Mouse (Mus musculus): ENCODE results near the gene Atp4a.
"Not testable (repeated sequence)": the region's sequence is repeated elsewhere in the genome, so short reads cannot be mapped to it uniquely, and the experiment has no call there.

Atp4a gene

GRCm38 (mm10) chr7:30729396-30730063 lies 17.5 kb downstream of the Atp4a start, which contains the start of gene Tmem147:
Gene Tmem147, minus strand, starts transcription at chr7:30729540.
- in situ Hi-C loops (cut with MboI, MseI), result no loop called here

GRCm38 (mm10) chr7:30730064-30730722 lies 18.2 kb downstream of the Atp4a start:
- in situ Hi-C loops (cut with MboI, MseI), result not testable (repeated sequence)

GRCm38 (mm10) chr7:30736211-30736610 lies 24.2 kb downstream of the Atp4a start:
- in situ Hi-C loops (cut with MboI, MseI), result no loop called here

GRCm38 (mm10) chr7:30742570-30742969 lies 30.6 kb downstream of the Atp4a start:
- in situ Hi-C loops (cut with MboI, MseI), result not testable (repeated sequence)

GRCm38 (mm10) chr7:30743617-30744016 lies 31.6 kb downstream of the Atp4a start, which contains the start of gene Gapdhs:
Gene Gapdhs, minus strand, starts transcription at chr7:30743681.
- in situ Hi-C loops (cut with MboI, MseI), result not testable (repeated sequence)

GRCm38 (mm10) chr7:30744022-30744598 lies 32.1 kb downstream of the Atp4a start:
- in situ Hi-C loops (cut with MboI, MseI), result no loop called here

GRCm38 (mm10) chr7:30747525-30748204 lies 35.7 kb downstream of the Atp4a start:
- in situ Hi-C loops (cut with MboI, MseI), result no loop called here

GRCm38 (mm10) chr7:30749824-30750606 lies 38.0 kb downstream of the Atp4a start:
- in situ Hi-C loops (cut with MboI, MseI), result no loop called here

GRCm38 (mm10) chr7:30751086-30751669 lies 39.2 kb downstream of the Atp4a start, which contains the start of gene Sbsn:
Gene Sbsn, plus strand, starts transcription at chr7:30751471.
- in situ Hi-C loops (cut with MboI, MseI), result no loop called here

- in situ Hi-C loops (cut with MboI, MseI), result no loop called here
These were observed 45.0 kb downstream of the Atp4a start for GRCm38 (mm10) chr7:30757001-30757400.

GRCm38 (mm10) chr7:30758853-30759252 lies 46.8 kb downstream of the Atp4a start:
- in situ Hi-C loops (cut with MboI, MseI), result no loop called here

GRCm38 (mm10) chr7:30761769-30762352 lies 49.9 kb downstream of the Atp4a start:
- in situ Hi-C loops (cut with MboI, MseI), result no loop called here

GRCm38 (mm10) chr7:30763456-30763855 lies 51.4 kb downstream of the Atp4a start, which contains the start of gene Dmkn:
Gene Dmkn, plus strand, starts transcription at chr7:30763756.
- in situ Hi-C loops (cut with MboI, MseI), result no loop called here

GRCm38 (mm10) chr7:30765173-30765572 lies 53.2 kb downstream of the Atp4a start:
- in situ Hi-C loops (cut with MboI, MseI), result no loop called here

GRCm38 (mm10) chr7:30766408-30766807 lies 54.4 kb downstream of the Atp4a start:
- in situ Hi-C loops (cut with MboI, MseI), result no loop called here

GRCm38 (mm10) chr7:30769236-30769635 lies 57.2 kb downstream of the Atp4a start:
- in situ Hi-C loops (cut with MboI, MseI), result no loop called here

All from T-helper 1 cell (primary cell).